In the genomic region with DNA sequence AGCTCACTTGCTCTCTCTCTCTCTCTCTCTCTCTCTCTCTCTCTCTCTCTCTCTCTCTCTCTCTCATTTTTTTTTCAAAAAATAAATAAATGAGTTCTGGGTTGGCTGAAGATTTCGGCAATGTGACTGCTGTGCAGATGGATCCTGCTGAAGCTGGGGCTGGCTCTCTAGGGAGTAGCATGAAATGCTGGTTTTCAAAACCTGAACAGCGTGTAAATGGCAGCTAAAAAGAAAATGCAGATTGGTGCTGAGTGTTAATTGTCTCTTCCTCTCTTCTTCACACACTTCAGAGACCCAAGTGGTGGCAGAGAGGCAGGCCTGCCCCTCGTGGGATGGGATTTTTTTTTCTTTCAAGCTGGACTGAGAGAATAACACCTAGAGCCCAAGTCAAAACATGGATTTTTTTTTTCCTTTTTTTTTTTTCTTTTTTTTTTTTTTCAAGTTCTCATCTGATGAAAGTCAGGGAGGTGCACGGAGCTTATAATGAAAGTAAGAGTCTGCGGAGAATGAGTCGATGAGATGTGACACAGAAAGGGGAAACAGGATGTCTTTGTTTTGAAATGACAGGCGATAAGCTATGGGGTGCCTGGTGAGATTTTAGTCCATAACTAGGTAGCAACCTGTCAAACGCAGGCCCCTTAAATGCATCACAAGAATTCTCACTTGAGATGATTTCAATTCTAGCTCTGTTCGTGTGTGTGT, we compare ENCODE assay signal across 11 mouse cellular contexts. TPM values are rescaled to one million over a fixed set of nuclear protein-coding genes. Genes with fewer than 3 reads are reported as not detected.
DNase-seq lines count a peak whose midpoint lies in the region; ATAC-seq lines count a peak whose summit lies in the region.
"Had no signal": no experiment of that assay in that cellular context is flagged by ENCODE, and none has a peak within 500 bp of the region (broad histone marks: within the 10 kb centered on the region; RNA-seq: fewer than 3 reads in every experiment).

No protein-coding gene starts in this region.

- H3K27me3 ChIP-seq in kidney, embryonic 14.5 days (ENCODE audit: control insufficient read depth, insufficient read depth, low read length) = no peaks in the 10 kb centered on the region
- H3K27me3 ChIP-seq in hindbrain, embryonic 12.5 days = no peaks in the 10 kb centered on the region
- no peaks in the 10 kb centered on the region for H3K27me3 ChIP-seq in neural tube, embryonic 13.5 days
- H3K27me3 ChIP-seq: embryonic facial prominence, embryonic 15.5 days had no signal

- intact Hi-C loops in gastrocnemius, postnatal 14 days (cut with DNase I; ENCODE audit: low total_unique reads) = no loop called here

- no peaks in the 10 kb centered on the region for H3K4me1 ChIP-seq in kidney, embryonic 14.5 days (ENCODE audit: control insufficient read depth, insufficient read depth, low read length)
- peaks cover 19% of the 10 kb centered on the region for H3K4me1 ChIP-seq in hindbrain, embryonic 12.5 days
- H3K4me1 ChIP-seq in neural tube, embryonic 13.5 days (replicated peaks) = peaks cover 23% of the 10 kb centered on the region
- H3K4me1 ChIP-seq: embryonic facial prominence, embryonic 15.5 days had no signal

- H3K4me3 ChIP-seq in kidney, embryonic 14.5 days (ENCODE audit: low read length) = no peak overlapping the region
- H3K4me3 ChIP-seq in hindbrain, embryonic 12.5 days = no peak overlapping the region
- peak overlapping the region; percentile 18 for H3K4me3 ChIP-seq in neural tube, embryonic 13.5 days
- H3K4me3 ChIP-seq: embryonic facial prominence, embryonic 15.5 days had no signal

- no peak for ATAC-seq in kidney, embryonic 14.5 days (ENCODE audit: low FRiP score, low TSS enrichment)
- ATAC-seq in hindbrain, embryonic 12.5 days (ENCODE audit: low FRiP score) = peak; percentile 75
- ATAC-seq in neural tube, embryonic 13.5 days (ENCODE audit: low read depth) = peak; percentile 77

- H3K4me2 ChIP-seq in kidney, embryonic 14.5 days (replicated peaks; ENCODE audit: low read depth, low read length) = peak overlapping the region; percentile 8; the same call in 1 of the 2 replicates
- H3K4me2 ChIP-seq in hindbrain, embryonic 12.5 days (replicated peaks) = peak overlapping the region; percentile 43
- H3K4me2 ChIP-seq in neural tube, embryonic 13.5 days = peak overlapping the region; percentile 47
- H3K4me2 ChIP-seq: embryonic facial prominence, embryonic 15.5 days had no signal

- no peak for DNase-seq in kidney, adult 8-10 months
- peak; percentile 70 for DNase-seq in T-cell, adult 2 months (ENCODE audit: low spot score)
- DNase-seq in urinary bladder, postnatal 14 days (ENCODE audit: low spot score) = no peak
- DNase-seq in gastrocnemius, postnatal 14 days = no peak
- no peak for DNase-seq in right cerebral cortex, postnatal 25 days

- no peaks in the 10 kb centered on the region for H3K36me3 ChIP-seq in kidney, embryonic 14.5 days (ENCODE audit: control insufficient read depth, insufficient read depth, low read length)
- no peaks in the 10 kb centered on the region for H3K36me3 ChIP-seq in hindbrain, embryonic 12.5 days
- no peaks in the 10 kb centered on the region for H3K36me3 ChIP-seq in neural tube, embryonic 13.5 days
- H3K36me3 ChIP-seq: embryonic facial prominence, embryonic 15.5 days; G1E had no signal

- no peak overlapping the region for H3K9ac ChIP-seq in kidney, embryonic 14.5 days (ENCODE audit: low read depth, low read length)
- H3K9ac ChIP-seq in hindbrain, embryonic 12.5 days = no peak overlapping the region
- H3K9ac ChIP-seq in neural tube, embryonic 13.5 days = 0 out of 2 replicates have a peak overlapping the region, but pooled peaks have one; percentile 39
- H3K9ac ChIP-seq: embryonic facial prominence, embryonic 15.5 days had no signal

- no peaks in the 10 kb centered on the region for H3K9me3 ChIP-seq in kidney, embryonic 14.5 days (ENCODE audit: control insufficient read depth, low read length)
- no peaks in the 10 kb centered on the region for H3K9me3 ChIP-seq in hindbrain, embryonic 12.5 days (replicated peaks)
- no peaks in the 10 kb centered on the region for H3K9me3 ChIP-seq in neural tube, embryonic 13.5 days
- H3K9me3 ChIP-seq: embryonic facial prominence, embryonic 15.5 days; G1E had no signal

- no peak overlapping the region for H3K27ac ChIP-seq in kidney, embryonic 14.5 days (ENCODE audit: low read depth, low read length)
- H3K27ac ChIP-seq in hindbrain, embryonic 12.5 days = peak overlapping the region; percentile 64
- H3K27ac ChIP-seq in neural tube, embryonic 13.5 days (replicated peaks) = peak overlapping the region; percentile 78
- H3K27ac ChIP-seq: embryonic facial prominence, embryonic 15.5 days had no signal

- 42% methylated on average over 9 of the region's 9 CpGs for WGBS in kidney, embryonic 14.5 days
- WGBS in hindbrain, embryonic 12.5 days = 33% methylated on average over 9 of the region's 9 CpGs
- WGBS in neural tube, embryonic 13.5 days = 39% methylated on average over 9 of the region's 9 CpGs

RNA-seq across cellular contexts. Expression of a gene that starts 44.2 kb away (rescaled TPM):
- polyA plus RNA-seq in kidney, embryonic 14.5 days (2014; fragmentation: Nextera tagmentation; extraction: Ambion mirVana) = 0.19 TPM in 1 of 2 replicates, not detected in the other
- polyA plus RNA-seq in hindbrain, embryonic 12.5 days (2016; fragmentation: Nextera tagmentation; extraction: Ambion mirVana) = not detected in 2 replicates
- polyA plus RNA-seq in neural tube, embryonic 13.5 days (2015; fragmentation: Nextera tagmentation; extraction: Ambion mirVana) = not detected in 2 replicates
- total RNA-seq in gastrocnemius, postnatal 14 days (2021) = not detected
- total RNA-seq: G1E; liver, adult 2 months had no signal
- polyA plus RNA-seq: embryonic facial prominence, embryonic 15.5 days; G1E; liver, adult 2 months had no signal

RNA-seq across cellular contexts. Expression of a gene that starts 45.6 kb away (rescaled TPM):
- polyA plus RNA-seq in kidney, embryonic 14.5 days (2014; fragmentation: Nextera tagmentation; extraction: Ambion mirVana) = not detected in 2 replicates
- not detected in 2 replicates for polyA plus RNA-seq in hindbrain, embryonic 12.5 days (2016; fragmentation: Nextera tagmentation; extraction: Ambion mirVana)
- not detected in 2 replicates for polyA plus RNA-seq in neural tube, embryonic 13.5 days (2015; fragmentation: Nextera tagmentation; extraction: Ambion mirVana)
- not detected for total RNA-seq in gastrocnemius, postnatal 14 days (2021)
- total RNA-seq: G1E; liver, adult 2 months had no signal
- polyA plus RNA-seq: G1E had no signal
